Mouse (Mus musculus) cortical plate, adult 2 months (tissue): ENCODE measurements around the gene Plet1.

Experiments used
- CTCF ChIP-seq: fragments of 200-500 bp; IDR thresholded peaks from 2 replicates; pipeline ENCODE4 v1.5.1; 2011; ENCODE audit warnings: mild to moderate bottlenecking, control low read depth, low read length; ENCODE audit not compliant: insufficient read depth; ENCODE audit errors: extremely low read depth
- POLR2A ChIP-seq: fragments of 200-500 bp; IDR thresholded peaks from 2 replicates; pipeline ENCODE4 v1.6.1; 2011; ENCODE audit warnings: mild to moderate bottlenecking, low read length, control low read depth; ENCODE audit not compliant: insufficient read depth; ENCODE audit errors: extremely low read depth

DNA sequence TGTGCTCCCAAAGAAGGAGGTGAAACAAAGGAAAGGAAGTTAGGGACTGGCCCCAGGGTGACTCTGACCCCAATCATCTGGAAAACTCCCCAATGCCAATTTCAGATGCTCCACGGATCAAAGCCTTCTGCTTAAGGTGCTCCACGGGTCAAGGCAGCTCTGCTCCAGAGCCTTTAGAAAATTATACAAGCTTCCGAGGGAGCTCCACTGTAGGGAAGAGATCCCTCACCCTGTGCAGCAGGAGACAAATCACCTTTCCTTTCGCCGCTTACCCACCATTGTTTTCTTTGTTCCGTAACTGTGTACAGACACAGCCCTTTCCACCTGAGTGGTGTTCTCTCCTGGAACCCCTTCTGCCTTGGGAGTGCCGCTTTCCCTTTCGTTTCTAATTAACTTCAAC lies 18.6 kb upstream of the Plet1 start:
- TF ChIP-seq POLR2A = no peak
- no peak for TF ChIP-seq CTCF
